Mouse (Mus musculus): ENCODE results near the gene Tbl2.
A peak's percentile ranks its signal among the peaks of the same experiment; 100 is the strongest.

Gene Tbl2

DNA sequence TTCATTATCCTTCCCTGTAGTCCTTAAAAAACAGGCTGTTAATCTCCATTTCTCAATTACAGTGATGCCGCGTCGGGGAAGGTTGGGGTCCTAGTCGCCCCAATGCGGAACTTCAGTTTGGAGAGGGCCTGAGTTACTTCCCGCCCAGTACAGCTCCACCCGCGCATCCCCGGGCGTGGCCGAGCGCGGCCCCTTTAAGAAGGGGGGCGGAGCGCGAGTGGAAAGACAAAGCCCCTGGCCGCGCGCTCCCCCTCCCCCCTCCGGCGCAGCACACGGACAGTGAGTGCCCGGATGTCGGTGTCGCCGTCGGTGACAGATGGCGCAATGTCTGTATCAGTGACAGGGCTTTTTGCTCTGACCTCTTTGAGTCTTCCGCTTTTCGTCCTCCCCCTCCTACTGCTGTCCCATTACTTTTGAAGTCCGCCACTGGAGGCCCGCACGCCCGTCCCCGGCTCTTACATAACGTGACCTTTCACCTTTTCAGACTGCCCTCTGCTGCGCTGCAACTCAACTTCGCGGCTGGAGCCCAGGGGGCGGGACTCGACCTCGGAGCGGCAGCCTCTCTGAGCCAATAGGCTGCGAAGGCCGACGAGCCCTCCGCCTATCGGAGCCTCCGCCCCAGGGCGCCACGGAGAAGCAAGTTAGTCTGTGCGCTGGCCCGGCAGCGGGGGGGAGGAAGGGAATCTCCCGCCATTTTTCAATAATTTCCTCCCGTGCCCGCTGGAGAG is 37.3 kb downstream of the Tbl2 start, which contains the start of gene Baz1b:
Gene Baz1b (plus strand): TSS at position 644 of the 728 bp plus-strand sequence.
- peak; percentile 95 for DNase-seq (ENCODE audit: low read depth, low spot score)

DNA sequence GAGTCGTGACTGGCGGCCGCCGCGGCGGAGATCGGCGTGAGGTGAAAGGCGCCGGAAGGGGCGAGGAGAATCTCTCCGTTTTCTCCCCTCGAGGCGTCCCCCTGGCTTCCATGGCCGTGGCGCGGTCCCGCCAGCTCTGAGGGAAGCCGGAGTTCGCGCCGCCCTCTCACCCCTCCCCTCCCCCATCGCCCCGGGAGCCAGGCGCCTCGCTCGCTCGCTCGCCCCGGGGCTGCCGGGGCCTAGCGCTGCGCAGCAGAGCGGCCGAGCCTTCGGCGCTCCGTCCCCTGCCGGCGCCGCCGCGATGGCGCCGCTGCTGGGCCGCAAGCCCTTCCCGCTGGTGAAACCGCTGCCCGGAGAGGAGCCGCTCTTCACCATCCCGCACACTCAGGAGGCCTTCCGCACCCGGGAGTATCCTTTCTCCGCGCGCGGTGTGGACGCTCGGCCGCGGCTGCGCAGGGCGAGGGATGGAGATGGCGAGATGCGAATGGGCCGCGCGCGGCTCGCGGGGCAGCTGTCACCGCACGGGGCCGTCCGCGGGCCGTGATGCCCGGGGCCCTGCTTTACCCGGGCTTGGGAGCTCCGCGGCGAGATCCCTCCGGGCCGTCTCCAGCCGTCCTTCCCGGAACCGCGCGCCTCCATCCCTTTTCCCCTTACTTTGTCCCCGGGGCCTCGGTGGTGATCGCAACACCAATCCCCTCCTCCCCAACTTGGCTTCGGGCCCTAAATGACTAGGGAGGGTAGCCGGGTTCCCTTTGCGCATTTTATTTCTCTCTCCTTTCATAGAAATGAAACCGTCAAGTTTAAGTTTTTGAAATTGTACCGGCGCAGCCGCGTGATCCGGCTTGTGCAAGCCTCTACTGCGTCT is 38.1 kb downstream of the Tbl2 start:
- no peak for DNase-seq (ENCODE audit: low read depth, low spot score)

DNA sequence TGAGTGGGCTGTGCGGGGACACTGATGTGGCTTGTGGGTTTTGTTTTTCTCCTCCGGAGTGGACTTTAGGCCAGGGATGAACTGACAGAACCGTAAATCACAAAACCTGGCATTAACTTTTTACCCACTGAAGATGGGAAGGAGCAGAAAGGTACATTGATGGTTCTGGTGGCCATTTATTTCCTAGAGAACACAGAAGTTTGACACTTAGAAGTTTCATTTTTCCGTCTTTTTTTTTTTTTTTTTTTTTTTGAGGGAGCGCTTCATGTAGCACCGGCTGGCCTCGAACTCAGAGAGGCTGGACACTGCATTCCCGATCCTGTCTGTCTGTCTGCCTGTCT is 38.7 kb downstream of the Tbl2 start:
- DNase-seq (ENCODE audit: low read depth, low spot score) = no peak

DNA sequence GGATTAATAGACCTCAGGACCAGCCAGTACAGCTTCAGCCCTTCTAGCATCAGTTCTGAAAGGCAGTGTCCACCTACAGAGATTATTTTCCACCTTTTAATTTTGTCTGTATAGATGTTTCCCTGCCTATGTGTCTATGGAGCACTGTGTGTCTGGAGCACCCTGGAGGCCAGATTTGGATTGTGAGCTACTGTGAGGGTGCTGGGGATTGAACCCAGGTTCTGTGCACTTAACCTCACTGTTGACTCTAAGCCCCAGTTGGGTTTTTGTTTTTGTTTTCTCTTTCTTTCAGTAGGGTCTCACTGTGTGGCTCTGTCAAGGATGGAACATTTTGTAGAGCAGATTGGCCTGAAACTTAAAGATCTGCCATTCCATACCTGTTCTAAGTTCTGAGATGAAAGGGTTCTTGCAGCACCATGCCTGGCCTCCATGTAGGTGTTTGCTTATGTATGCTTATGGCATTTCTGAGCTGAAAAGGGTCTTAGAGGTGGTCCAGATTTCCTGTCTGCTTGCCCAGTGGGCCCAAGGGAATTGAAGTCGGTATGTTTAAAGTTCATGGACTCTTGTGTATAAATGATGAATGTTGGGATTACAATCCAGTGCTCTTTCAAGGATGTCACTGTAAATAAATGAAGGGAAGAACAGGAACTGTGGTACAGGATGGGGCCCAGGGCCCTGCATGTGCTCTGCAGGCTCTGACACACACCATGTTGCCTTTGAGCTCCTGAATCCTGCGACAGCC is 40.0 kb downstream of the Tbl2 start:
- no peak for DNase-seq (ENCODE audit: low read depth, low spot score)

DNA sequence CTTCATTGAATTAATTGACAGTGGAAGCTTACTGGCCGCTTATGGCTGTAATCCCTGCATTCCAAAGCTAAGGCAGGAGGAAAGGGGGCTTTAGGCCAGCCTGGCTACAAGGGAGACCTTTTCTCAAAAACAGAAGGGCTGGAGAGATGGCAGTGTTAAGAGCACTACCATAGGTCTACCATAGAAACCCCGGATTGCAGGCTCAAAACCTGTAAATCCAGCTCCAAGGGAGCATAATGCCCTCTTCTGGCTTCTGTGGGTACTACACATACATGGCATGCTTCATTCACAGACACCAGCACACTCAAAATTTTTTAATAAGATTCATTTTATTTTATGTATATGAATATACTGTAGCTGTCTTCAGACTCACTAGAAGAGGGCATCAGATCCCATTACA is 42.2 kb downstream of the Tbl2 start:
- DNase-seq (ENCODE audit: low read depth, low spot score) = no peak

DNA sequence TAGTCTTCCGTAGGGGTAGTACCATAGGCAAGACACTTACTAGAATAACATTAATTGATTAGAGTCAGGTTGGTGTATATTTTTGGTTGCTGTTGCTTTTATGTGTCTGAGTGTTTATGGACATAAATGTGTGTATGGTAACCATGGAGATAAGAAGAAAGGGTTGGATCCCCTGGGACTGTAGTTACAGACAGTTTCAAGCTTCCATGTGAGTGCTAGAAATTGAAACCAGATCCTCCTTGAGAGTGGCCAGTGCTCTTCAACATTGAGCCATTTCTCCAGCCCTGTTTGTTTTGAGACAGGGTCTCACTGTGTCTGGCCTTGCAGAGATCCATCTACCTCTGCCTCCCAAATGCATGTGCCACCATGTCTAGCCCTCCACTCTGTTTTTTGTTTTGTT is 43.0 kb downstream of the Tbl2 start:
- no peak for DNase-seq (ENCODE audit: low read depth, low spot score)

DNA sequence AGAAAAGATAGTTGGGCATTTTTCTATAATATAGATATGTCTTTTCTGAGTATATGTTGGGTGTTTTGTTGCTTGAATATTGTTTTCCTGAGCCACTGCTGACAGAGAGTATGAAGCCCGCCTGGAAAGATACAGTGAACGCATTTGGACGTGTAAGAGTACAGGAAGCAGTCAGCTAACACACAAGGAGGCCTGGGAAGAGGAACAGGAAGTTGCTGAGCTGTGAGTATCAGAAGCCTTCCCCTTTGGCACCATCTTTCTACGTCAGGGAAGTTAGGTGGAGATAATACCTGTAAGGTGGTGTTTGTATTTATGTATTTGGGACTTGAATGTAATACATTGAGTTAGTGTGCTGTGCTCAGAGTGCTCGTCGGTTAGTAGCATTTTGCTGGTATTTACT is 46.9 kb downstream of the Tbl2 start:
- DNase-seq (ENCODE audit: low read depth, low spot score) = no peak

DNA sequence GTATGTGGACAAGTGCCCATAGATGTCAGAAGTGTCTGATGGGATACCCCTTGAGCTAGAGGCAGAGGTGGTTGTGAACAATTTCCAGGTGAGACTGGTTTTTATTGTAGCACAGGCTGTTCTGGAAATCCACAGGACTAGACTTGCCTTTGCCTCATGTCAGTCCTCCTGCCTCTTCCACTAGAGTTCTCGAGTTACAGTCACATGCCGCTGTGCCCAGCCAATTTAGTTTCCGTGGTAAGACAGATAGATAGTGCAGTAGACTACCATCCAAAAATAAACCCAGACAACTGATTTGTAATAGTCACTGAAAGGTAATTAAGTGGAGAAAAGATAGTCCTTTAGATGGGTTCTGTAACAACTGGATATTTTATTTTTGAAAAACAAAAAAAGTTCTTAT is 53.3 kb downstream of the Tbl2 start:
- DNase-seq (ENCODE audit: low read depth, low spot score) = no peak

DNA sequence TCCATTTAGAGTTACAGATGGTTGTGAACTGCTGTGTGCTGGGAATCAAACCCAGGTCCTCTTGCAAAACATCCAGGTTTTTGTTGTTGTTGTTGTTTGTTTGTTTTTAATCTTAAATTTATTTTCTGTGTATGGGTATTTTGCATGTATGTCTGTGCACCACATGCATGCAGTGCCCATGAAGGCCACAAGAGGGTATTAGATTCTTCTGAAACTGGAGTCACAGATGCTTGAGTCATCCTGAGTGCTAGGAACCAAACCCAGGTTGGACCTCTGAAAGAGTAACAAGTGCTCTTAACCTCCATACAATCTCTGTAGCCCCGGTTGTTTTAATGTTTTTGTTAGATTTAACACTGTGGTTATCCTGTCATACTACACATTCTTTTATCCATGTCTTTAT is 58.7 kb downstream of the Tbl2 start:
- no peak for DNase-seq (ENCODE audit: low read depth, low spot score)

All from brain, embryonic 18.5 days (tissue).